Mouse (Mus musculus): Measurements from ENCODE around the gene Rfc2. TPM values are rescaled to one million over a fixed set of nuclear protein-coding genes. Genes with fewer than 3 reads are reported as not detected.

Rfc2 gene
- 10 to 100 TPM; 34.8 to 37.4 TPM for total RNA-seq (2021)
- long read RNA-seq, experiment 1, full-length matches to known transcripts, result 19 of 20 reads
- long read RNA-seq, experiment 1, partial matches to known transcripts, result 0 of 20 reads
- long read RNA-seq, experiment 1, other reads (novel, unspliced or antisense), result 1 of 20 reads
- long read RNA-seq, experiment 2, full-length matches to known transcripts, result 68 of 75 reads
- long read RNA-seq, experiment 2, partial matches to known transcripts, result 2 of 75 reads
- long read RNA-seq, experiment 2, other reads (novel, unspliced or antisense), result 5 of 75 reads

DNA sequence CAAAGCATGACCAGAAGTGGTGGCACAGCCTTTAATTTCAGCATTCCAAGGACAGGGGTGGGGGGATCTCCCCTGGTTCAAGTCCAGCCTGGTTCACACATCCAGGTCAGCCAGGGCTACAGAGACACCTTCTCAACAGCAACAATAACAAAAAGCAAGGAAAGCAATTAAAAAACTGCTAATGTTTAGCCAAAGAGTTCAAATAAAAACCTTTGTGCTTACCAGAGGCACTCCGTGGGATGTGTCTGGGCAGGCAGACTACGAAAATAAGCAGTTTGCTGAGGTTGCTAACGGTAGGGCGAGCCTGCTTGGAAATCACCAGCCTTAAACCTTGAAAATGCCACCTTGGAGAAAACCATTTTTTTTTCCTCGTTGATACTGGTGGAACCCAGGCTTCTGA, at the start of gene Rfc2:
Rfc2 (plus strand) TSS at position 221 of the 400 bp plus-strand sequence.
- DNase-seq (ENCODE audit: low spot score in 2 of 2), result no peak

DNA sequence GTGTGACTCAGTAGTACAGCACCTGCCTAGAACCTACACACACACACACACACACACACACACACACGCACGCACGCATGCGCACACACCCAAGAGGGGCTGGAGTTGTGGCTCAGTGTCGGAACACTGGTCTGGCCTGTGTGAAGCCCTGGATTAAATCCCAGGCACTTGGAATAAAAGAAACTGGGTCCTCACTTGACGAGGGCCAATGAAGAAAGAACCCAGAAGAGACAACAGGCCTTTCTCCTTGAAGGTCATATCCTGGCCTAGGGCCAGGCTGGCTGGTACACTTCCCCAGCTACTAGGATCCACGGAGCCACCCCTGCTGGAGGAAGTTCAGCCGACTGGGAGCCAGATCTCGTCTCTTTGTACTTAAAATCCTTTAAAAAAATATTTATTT, 49.6 kb upstream of the Rfc2 start:
- DNase-seq (ENCODE audit: low spot score in 2 of 2), result no peak

DNA sequence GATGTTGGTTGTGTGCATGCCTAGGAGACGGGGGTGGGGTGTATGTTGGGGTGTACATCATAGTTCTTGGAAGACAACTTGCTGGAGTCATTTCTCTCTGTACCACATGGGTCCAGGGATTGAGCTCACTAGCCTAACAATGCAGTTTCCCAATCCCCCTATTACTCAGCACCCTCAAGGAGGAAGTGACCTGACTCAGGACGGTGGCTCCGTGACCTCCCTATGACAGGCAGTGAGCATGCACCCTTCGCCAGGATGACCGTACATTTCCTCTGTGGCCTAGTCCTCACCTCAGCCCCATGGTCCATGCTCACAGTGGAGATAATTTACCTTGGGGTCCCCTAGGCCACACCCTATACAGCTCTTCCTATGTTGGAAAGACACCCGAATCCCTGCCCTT, 48.7 kb upstream of the Rfc2 start:
- no peak for DNase-seq (ENCODE audit: low spot score in 2 of 2)

DNA sequence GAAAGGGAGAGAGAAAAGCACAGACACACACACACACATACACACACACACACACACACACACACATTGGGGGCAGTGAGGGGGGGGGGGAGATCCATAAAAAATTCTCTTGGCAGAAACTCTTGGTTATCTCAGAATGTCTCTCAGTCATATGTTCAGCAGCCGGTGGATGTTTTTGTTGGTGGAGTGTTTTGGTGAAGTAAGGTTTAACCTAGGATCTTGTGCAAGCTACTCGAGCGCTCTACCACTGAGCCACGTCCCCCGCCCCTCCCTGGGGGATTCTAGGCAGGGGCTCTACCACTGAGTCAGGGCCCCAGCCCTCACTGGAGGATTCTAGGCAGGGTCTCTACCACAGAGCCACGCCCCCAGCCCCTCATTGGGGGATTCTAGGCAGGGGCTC, 45.1 kb upstream of the Rfc2 start:
- DNase-seq (ENCODE audit: low spot score in 2 of 2), result no peak

DNA sequence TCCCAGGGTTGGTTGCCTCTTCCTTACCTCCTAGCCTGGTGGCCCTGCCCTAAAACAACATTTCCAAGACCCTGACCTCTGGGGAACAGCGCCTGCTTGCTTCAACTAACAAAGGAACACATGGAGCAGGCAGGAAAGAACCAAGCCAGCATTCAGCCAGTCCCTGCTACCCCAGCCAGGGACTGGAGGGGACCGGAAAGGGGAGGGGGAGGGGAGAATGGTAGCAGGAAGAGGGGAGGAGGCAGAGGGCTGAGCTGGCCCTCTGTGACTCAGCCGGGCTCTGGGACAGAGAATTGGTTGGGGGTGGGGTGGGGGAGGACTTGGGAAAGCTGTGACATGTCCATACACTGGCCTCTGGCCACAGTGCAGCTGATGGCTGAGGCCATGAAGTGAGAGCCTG, 41.3 kb upstream of the Rfc2 start:
- DNase-seq (ENCODE audit: low spot score in 2 of 2), result peak; percentile 36 to 43

DNA sequence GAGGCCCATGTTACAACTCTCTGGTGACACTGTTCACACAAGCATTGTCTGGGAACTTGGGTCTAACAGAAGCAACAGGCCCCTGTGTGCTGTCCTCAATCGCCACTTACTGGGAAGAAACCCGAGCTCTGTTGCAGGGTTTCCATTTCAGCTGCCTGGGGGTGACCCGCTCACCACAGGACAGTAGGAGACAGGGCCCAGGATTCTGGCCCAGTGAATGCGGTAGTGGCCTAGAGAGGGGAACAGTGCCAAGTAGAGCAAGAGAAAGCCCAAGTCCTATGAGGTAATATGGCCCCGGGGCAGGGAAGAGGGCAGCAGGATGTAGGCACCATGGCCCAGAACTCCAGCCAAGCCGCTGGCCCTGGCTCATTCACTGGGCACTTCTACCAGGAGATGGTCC, 40.3 kb upstream of the Rfc2 start:
- no peak for DNase-seq (ENCODE audit: low spot score in 2 of 2)

DNA sequence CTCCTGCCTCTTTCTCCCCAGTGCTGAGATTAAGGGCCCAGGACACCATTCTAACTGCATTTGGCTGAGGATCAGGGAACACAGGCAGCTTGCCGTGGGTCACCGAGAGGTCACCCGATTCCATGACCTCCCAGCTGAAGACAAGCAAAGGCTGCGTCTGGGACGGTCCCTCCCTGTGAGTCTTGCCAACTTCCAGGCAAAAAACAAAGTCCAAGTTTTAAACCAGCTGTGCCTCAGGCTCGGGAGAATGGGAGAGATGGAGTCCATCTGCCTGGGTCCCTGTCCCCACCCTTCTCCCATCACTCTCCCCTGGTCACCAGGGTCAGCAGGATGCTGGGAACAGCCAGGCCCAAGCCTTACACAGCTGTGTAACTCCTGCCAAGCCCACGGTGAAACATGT, 39.5 kb upstream of the Rfc2 start:
- peak in 1 of 2 experiments; percentile 51 for DNase-seq (ENCODE audit: low spot score in 2 of 2)

DNA sequence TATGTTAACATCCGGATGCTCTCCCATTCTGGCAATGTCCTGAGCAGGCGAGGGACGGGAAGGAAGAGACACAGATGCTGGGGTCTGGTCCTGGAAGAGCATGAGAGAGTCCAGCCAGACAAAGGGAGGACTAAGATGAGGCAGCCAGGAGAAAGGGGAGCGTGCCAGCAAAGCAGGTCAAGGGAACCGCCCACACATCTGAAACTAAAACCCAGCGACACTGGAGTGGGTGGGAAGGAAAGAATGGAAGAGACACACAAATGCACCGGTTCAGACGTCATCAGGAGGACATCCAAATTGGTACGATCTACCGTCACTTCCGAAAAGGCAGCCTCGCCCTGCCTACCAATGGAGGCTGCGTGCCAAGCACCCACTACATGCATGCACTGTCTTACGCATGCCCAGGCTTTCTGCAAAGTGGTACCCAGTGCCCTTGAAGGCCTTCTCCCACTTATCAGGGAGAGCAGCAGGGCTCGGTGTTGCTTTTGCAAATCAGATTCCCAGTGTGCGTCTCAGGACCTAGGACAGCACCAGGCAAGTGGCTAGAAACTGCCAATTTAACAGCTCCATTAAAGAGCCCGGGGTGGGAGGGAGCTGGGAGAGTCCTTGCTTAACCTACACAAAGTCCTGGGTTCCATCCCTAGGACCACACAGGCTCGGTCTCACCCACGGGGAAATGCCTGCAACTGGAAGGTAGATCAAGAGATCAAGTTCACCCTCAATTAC, 36.5 kb upstream of the Rfc2 start:
- no peak for DNase-seq (ENCODE audit: low spot score in 2 of 2)

DNA sequence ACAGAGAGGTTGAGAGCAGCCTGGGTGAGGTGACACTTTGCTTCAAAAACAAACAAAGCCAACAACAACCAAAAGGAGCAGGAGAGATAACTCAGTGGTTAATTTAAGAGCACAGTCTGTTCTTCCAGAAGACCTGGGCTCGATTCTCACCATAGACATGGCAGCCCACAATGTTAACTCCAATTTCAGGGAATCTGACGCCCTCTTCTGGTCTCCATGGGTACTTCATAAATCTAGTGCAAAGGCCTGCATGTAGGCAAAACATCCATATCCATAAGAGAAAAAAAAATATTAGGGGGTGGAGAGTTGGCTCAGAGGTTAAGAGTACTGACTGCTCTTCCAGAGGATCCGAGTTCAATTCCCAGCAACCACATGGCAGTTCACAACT, 35.9 kb upstream of the Rfc2 start:
- no peak for DNase-seq (ENCODE audit: low spot score in 2 of 2)

DNA sequence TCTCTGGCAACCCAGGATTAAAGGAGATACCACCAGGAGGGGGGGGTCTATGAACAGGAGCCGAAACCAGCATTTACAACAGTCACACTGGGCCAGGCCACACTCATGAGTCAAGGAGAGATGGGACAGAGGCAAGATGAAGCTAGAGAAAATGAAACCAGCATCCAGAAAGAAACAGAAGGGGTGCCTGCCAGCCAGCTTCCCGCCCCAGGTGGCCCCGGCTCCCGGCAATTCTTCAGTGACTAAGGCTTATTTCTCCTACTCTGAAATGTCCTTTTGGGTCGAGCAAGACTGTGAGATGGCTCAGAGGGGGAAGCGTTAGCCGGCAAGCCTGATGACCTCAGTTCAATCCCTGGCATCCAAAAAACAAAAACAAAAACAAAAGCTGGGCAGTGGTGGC, 34.4 kb upstream of the Rfc2 start:
- no peak for DNase-seq (ENCODE audit: low spot score in 2 of 2)

DNA sequence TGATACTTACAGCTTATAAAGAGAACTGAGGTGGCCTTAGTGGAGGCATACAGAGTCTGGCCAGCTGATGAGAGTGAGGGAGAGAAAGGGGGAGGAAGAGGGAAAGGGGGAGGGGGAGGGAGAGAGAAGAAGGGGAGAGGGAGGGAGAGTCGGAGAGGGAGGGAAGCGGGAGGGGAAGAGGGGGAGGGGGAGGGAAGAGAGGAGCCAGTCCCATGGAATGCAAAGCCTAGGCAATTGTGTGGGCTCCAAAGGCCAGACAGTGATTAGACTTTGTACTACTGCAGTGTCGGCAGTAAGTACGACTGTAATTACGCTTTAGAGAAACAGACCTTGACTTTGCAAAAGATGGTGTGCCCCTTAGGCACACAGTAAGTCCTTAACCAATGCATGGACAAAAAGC, 32.9 kb upstream of the Rfc2 start:
- DNase-seq (ENCODE audit: low spot score in 2 of 2), result no peak

DNA sequence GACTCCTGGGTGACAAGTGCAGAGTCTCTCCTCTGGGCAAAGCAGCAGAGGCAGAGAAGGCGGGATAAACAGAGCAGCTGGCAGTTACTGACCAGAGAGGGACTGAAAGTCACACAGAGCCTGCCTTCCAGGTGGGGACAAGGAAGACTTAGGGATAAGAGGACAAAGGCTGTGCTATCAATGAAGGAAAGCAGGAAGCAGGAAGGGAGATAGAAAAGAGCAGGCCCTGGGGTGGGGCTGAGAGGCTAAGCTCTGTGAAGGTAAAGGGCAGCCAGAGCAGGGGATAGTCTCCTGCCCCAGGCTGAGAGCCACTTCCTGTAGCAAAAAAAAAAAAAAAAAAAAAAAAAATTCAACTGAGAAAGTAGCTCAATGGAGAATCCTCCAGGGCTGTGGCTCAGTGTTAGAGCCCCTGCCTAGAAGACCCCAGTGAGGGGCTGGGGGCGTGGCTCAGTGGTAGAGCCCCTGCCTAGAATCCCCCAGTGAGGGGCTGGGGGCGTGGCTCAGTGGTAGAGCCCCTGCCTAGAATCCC, 31.5 kb upstream of the Rfc2 start:
- DNase-seq (ENCODE audit: low spot score in 2 of 2), result no peak

DNA sequence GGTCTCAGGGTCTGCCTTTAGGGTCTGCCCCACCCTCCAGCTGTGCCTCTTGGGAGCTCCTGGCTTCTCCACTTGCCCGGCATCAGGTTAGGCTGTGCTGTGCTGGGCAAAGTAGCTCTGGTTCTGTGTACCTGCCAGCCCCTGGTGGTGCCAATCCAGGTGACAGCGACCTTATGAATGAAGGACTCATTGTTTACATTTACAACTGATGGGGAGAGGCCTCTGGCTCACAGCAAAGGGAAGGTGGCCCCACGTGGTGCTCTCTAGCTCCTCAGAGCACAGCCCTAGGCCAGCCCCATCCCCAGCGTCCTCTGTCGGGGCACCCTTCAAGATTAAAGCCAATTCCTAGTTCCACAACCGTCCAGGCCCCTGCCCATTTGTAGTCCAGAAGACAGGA, 30.3 kb upstream of the Rfc2 start:
- no peak for DNase-seq (ENCODE audit: low spot score in 2 of 2)

DNA sequence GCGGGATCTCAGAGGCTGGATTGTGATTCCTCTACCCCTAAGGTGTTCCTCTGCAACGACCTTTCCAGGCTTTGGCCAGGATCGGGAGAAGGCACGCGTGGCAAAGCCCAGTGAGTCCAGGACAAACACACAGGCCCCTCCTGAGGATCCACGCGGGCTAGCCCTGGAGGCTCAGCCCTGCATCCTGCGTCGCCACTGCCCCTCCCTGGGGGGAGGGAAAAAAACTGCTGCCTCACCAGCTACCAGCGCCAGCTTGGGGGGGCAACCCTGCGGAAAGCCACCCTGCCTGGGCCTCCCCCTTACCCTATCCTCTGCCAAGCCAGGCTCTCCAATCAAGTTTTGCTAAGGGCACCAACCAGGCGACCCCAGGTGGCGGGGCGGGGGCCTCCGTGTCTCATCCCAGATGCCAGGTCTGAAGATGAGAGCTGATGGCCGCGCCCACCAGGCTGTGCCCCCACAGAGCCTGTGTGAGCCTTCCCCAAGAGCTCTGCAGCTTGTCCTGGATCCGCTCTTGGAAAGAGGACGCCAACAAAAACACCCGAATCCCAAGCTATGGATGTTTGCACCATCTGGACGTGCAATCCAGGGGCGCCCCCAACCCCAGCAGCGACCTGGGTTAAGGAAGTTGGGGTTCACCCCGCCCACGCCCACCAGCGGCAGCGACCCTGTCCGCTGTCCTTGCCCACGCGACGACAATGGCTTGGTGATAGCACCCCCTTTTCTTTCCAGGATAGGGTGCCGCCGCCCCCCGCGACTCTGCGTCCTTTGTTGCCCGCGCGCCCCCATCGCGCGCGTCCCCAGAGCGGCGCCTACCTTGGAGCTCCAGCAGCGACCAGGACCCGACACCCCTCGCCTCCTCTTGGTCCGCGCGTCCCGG, 29.7 kb upstream of the Rfc2 start:
- DNase-seq (ENCODE audit: low spot score in 2 of 2), result peak in 1 of 2 experiments; percentile 45

DNA sequence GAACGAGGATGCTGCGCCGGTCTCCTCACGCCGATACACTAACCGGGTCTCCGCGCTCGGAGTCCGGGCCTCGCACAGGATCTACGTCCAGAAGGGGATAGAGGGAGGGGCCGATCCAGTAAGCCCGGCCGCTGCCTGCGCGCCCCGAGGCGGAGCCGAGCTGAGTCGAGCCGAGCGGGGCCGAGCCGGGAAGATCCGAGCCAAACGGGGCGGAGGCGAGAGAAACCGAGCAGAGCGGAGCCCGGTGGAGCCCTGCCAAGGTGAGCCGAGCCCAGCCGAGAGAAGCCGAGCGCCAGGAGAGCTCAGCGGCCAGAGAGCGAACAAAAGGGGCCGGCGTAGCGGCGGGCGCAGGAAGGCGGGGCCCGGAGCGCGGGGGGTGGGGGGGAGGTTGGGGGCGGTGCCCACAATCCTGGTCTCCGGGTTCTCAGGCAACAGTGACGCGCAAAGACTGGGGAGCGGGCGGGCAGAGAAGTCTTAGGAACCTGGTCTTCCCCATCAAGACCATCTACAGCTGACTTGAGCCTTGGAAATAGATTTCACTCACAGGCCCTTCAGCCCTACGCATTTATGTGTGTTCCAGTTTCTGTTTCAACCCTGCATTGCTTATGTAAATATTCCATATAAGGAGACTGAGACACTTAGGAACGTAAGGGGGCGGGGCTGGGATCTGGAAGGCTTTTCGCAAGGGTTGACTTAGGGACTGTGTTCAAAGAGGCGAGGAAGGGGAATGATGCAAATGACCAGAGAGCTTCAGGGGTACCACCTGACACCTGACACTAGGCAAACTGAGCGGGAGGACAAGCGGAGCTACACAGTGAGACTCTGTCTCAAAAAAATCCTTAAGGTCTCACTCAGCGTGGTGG, 28.8 kb upstream of the Rfc2 start, which contains the start of gene Clip2:
Clip2 (minus strand) TSS at position 325 of the 863 bp plus-strand sequence.
- DNase-seq (ENCODE audit: low spot score in 2 of 2), result peak; percentile 98 to 99

DNA sequence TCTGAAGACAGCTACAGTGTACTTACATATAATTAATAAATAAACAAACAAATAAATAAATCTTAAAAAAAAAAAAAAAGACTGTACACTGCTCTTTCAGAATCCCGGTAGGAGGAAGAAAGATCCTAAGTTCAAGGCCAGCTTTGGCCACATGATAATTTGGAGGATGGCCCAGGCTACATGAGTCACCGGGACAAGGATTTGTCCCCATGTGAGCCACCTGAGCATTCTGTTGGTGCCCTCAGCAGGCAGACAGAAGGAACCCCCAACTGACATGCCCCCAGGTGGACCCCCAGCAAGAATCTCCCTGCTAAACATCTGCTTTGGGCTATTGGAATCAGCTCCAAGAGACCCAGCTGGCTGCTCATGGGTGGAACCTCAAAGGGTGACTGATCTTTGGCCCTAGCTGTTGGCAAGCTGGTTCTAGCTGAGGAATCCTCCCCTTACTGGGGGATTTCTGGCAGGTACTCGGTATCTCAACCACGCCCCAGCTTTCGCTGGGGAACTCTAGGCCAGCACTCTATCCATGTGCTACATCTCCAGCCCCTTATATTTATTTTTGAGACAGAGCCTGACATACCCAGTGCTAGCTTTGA, 27.1 kb upstream of the Rfc2 start:
- peak; percentile 32 to 54 for DNase-seq (ENCODE audit: low spot score in 2 of 2)

DNA sequence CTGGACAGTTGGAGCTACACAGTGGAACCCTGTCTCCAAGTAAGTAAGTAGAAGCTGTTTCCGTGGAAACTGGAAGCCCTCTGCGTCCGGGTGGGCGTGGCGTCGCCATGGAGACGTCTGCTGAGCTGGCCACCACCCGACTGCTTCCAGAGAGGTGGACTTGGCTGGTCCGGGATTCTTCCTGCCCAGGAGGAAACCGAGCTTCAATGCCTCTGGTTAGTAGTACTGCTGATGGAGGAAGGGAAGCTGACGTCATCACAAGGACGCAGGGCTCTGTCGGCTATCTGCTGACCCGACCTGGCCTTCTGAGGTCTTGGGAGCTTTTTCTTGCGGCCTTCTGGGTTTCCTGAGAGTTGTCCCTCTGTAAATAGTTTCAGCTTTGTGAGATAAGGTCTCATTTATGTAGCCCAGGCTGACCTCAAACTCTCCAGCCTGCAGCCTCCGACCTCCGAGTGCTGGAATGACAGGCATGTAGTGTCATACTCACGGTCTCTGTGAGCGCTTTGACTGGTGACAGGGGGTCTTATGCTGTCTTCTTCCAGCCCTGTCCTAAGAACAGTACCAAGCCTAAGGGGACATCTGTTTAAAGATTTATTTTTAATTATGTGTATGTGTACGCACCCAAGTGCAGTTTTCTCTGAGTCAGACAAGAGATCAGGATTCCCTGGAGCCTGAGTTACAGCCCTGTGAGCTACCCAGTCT, 25.6 kb upstream of the Rfc2 start:
- peak; percentile 62 to 75 for DNase-seq (ENCODE audit: low spot score in 2 of 2)

DNA sequence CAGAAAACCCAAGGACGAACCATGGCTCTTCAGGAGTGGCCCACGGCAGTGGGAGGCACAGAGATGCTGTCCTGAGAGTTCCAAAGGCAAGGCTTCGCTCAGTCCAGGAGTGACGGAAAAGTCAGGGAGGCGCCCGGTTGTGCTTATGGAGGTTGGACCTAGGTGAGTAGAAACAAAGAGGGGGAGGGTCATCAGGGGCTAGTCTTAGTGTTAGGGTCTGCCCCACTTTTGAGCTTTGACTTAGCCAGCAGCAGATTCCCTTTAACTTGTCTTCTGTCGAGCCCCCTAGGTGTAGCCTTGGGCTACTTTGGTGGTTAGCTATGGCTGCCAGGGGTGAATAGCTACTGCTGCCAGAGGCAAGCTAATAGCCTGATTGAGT, 21.1 kb upstream of the Rfc2 start, which contains the start of gene Syna:
Syna (minus strand) TSS at position 101 of the 379 bp plus-strand sequence.
- no peak for DNase-seq (ENCODE audit: low spot score in 2 of 2)

DNA sequence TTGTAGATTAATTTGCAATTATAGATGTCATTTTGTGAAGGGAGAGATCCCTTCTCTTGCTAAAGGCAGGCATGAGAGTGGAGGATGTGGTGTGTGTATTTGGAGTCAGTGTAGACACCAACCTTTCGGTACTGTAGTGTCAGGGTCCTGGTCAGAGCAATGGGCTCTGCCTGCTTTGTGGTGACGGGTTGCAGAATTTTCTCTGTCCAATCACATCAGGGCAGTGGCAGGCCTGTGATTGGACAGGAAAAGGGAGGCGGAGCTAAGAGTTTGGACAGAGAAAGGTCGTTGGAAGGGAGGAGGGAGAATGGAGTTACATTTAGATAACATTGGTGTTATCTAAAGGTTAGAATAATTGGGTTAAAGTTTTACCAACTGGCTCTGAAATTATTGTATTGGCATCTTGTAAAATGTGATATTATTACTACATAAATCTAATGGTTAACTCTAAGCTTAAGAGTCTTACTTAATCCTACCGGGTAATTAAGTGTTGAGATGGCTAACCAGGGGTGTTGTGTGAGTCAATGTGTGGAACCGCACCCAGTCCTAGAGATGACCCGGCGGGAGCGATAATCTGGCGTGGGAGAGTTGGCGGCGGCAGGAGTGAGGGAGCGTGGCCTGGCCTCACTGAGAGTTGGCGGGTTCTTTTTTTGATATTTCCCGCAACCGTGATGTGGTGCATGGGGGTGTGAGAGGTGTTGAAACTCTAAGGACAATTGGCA, 20.6 kb upstream of the Rfc2 start:
- no peak for DNase-seq (ENCODE audit: low spot score in 2 of 2)
